Mouse (Mus musculus) thymus, adult 2 months (tissue): Measurements from ENCODE around the gene Lrp10. TPM values are rescaled to one million over a fixed set of nuclear protein-coding genes. Genes with fewer than 3 reads are reported as not detected.
A peak's percentile ranks its signal among the peaks of the same experiment; 100 is the strongest.

Source experiments
- DNase-seq: peaks from one replicate; pipeline ENCODE4 v3.0.0; 2021
- H3K27ac ChIP-seq: fragments of 200-500 bp; 2 replicates; pipeline ENCODE4 v1.5.1; 2012; ENCODE audit warnings: low read length, control low read depth; ENCODE audit not compliant: control insufficient read depth, insufficient read depth
- H3K27me3 ChIP-seq: fragments of 200-500 bp; 2 replicates; pipeline ENCODE4 v1.6.1; 2012; ENCODE audit warnings: mild to moderate bottlenecking, low read length, moderate library complexity, mixed read lengths; ENCODE audit not compliant: control insufficient read depth, insufficient read depth
- H3K36me3 ChIP-seq: fragments of 200-500 bp; 2 replicates; pipeline ENCODE4 v1.6.1; 2012; ENCODE audit warnings: mild to moderate bottlenecking, low read length, moderate library complexity; ENCODE audit not compliant: control insufficient read depth, insufficient read depth
- H3K4me1 ChIP-seq: fragments of 200-500 bp; replicated peaks from 2 replicates; pipeline ENCODE4 v1.6.1; 2012; ENCODE audit warnings: low read length; ENCODE audit not compliant: control insufficient read depth, insufficient read depth
- H3K4me3 ChIP-seq: fragments of 200-500 bp; 2 replicates; pipeline ENCODE4 v1.5.1; 2012; ENCODE audit warnings: mild to moderate bottlenecking, low read length, control low read depth, moderate library complexity; ENCODE audit not compliant: control insufficient read depth, insufficient read depth
- CTCF ChIP-seq: fragments of 200-500 bp; IDR thresholded peaks from 2 replicates; pipeline ENCODE4 v1.5.1; 2012; ENCODE audit warnings: mild to moderate bottlenecking, control low read depth, low read length, moderate library complexity, borderline replicate concordance; ENCODE audit not compliant: control insufficient read depth, poor library complexity, insufficient read depth; ENCODE audit errors: extremely low read depth
- POLR2A ChIP-seq: fragments of 200-500 bp; IDR thresholded peaks from 2 replicates; pipeline ENCODE4 v1.6.1; 2012; ENCODE audit warnings: mild to moderate bottlenecking, low read length, control low read depth, moderate library complexity; ENCODE audit not compliant: control insufficient read depth, poor library complexity, insufficient read depth; ENCODE audit errors: extremely low read depth
- WGBS: fragments of 180-500 bp; shearing (Covaris S2); methylation state at CpG from one replicate; pipeline ENCODE4 v1.1.7; 2018; 5-methylcytosine and 5-hydroxymethylcytosine counted together
- polyA plus RNA-seq: library from polyadenylated mRNA; depleted of rRNA; stranded (reverse); fragments of >200 nt; gene quantifications from 2 replicates; pipeline ENCODE4 v1.2.3, GENCODE M21; 2012

Lrp10 gene
- polyA plus RNA-seq, 1 experiment: 308 TPM

GRCm38 (mm10) chr14:54429332-54430093 is 34.4 kb upstream of the Lrp10 start:
- H3K4me1 ChIP-seq: peaks cover 27% of the 10 kb centered on the region
- WGBS: 77% methylated on average over 7 of the region's 7 CpGs
- H3K4me3 ChIP-seq: no peak overlapping the region
- TF ChIP-seq CTCF (no peak), POLR2A (no peak)
- DNase-seq: no peak
- no peaks in the 10 kb centered on the region for H3K36me3 ChIP-seq
- H3K27ac ChIP-seq: no peak overlapping the region
- peaks cover 6% of the 10 kb centered on the region; the same call in 1 of the 2 replicates for H3K27me3 ChIP-seq

GRCm38 (mm10) chr14:54430406-54431145 is 33.4 kb upstream of the Lrp10 start:
- Histone ChIP-seq H3K4me3 (no peak overlapping the region), H3K4me1 (peaks cover 27% of the 10 kb centered on the region), H3K27ac (no peak overlapping the region), H3K36me3 (no peaks in the 10 kb centered on the region), H3K27me3 (peaks cover 6% of the 10 kb centered on the region; the same call in 1 of the 2 replicates)
- 81% methylated on average over 18 of the region's 18 CpGs for WGBS
- no peak for DNase-seq
- TF ChIP-seq POLR2A: no peak
- no peak for TF ChIP-seq CTCF

GRCm38 (mm10) chr14:54431334-54432077 is 32.4 kb upstream of the Lrp10 start, which contains the start of gene Mmp14:
Gene Mmp14 (plus strand): TSS chr14:54431612.
- peaks cover 27% of the 10 kb centered on the region for H3K4me1 ChIP-seq
- WGBS: 10% methylated on average over 49 of the region's 49 CpGs
- peak; percentile 27 for DNase-seq

GRCm38 (mm10) chr14:54432078-54432836 is 31.7 kb upstream of the Lrp10 start:
- Histone ChIP-seq H3K4me3 (peak overlapping the region; percentile 37), H3K4me1 (peaks cover 27% of the 10 kb centered on the region), H3K27me3 (peaks cover 6% of the 10 kb centered on the region; the same call in 1 of the 2 replicates), H3K27ac (no peak overlapping the region), H3K36me3 (no peaks in the 10 kb centered on the region)
- DNase-seq: no peak
- 26% methylated on average over 54 of the region's 54 CpGs for WGBS
- TF ChIP-seq CTCF (no peak), POLR2A (no peak)

More at GRCm38 (mm10) chr14:54431334-54432077, 32.4 kb upstream of the Lrp10 start, which contains the start of gene Mmp14:
- H3K4me3 ChIP-seq: peak within 1 kb of the TSS; percentile 37
- H3K27ac ChIP-seq: no peak within 1 kb of the TSS
- H3K36me3 ChIP-seq: no peaks in the 10 kb centered on the region
- TF ChIP-seq CTCF (no peak), POLR2A (no peak)
- H3K27me3 ChIP-seq: peaks cover 6% of the 10 kb centered on the region; the same call in 1 of the 2 replicates

- TF ChIP-seq POLR2A (no peak), CTCF (no peak)
- no peak for DNase-seq
- Histone ChIP-seq H3K36me3 (no peaks in the 10 kb centered on the region), H3K4me1 (peaks cover 27% of the 10 kb centered on the region), H3K27me3 (peaks cover 6% of the 10 kb centered on the region; the same call in 1 of the 2 replicates), H3K27ac (peak overlapping the region; percentile 12; the same call in 1 of the 2 replicates), H3K4me3 (peak overlapping the region; percentile 37)
- 59% methylated on average over 17 of the region's 17 CpGs for WGBS
Measured at GRCm38 (mm10) chr14:54432837-54433830, 30.8 kb upstream of the Lrp10 start.
